Mouse (Mus musculus) stomach, postnatal 0 days (tissue): ENCODE data around the gene Rab8b. TPM values are rescaled to one million over a fixed set of nuclear protein-coding genes. Genes with fewer than 3 reads are reported as not detected.

Source experiments
- ATAC-seq: fragments of 200-750 bp; cut with Nextera tagmentation; 2 replicates; pipeline ENCODE4 v1.8.0; 2017; ENCODE audit not compliant: low FRiP score, low TSS enrichment
- DNase-seq: peaks from one replicate; pipeline ENCODE4 v3.0.0-alpha.2; 2016; ENCODE audit warnings: low spot score
- H3K27ac ChIP-seq: fragments of 300-500 bp; sonication (generic); replicated peaks from 2 replicates; pipeline ENCODE4 v1.5.1; 2014; ENCODE audit warnings: mild to moderate bottlenecking, control low read depth
- H3K27me3 ChIP-seq: fragments of 300-500 bp; sonication (generic); 2 replicates; pipeline ENCODE4 v1.6.1; 2014; ENCODE audit warnings: low read length; ENCODE audit not compliant: control insufficient read depth, insufficient read depth
- H3K36me3 ChIP-seq: fragments of 300-500 bp; sonication (generic); 2 replicates; pipeline ENCODE4 v1.6.1; 2014; ENCODE audit warnings: low read length, mixed read lengths; ENCODE audit not compliant: control insufficient read depth, insufficient read depth
- H3K4me1 ChIP-seq: fragments of 300-500 bp; sonication (generic); replicated peaks from 2 replicates; pipeline ENCODE4 v1.6.1; 2014; ENCODE audit warnings: antibody characterized with exemption; ENCODE audit not compliant: control insufficient read depth, insufficient read depth
- H3K4me2 ChIP-seq: fragments of 300-500 bp; sonication (generic); replicated peaks from 2 replicates; pipeline ENCODE4 v1.6.1; 2014; ENCODE audit warnings: low read depth, mild to moderate bottlenecking, control low read depth, moderate library complexity
- H3K4me3 ChIP-seq: fragments of 300-500 bp; sonication (generic); 2 replicates; pipeline ENCODE4 v1.5.1; 2014; ENCODE audit warnings: low read depth, low read length, control low read depth
- H3K9ac ChIP-seq: fragments of 300-500 bp; sonication (generic); 2 replicates; pipeline ENCODE4 v1.6.1; 2014; ENCODE audit warnings: mild to moderate bottlenecking, low read length, control low read depth, mixed read lengths
- H3K9me3 ChIP-seq: fragments of 300-500 bp; sonication (generic); 2 replicates; pipeline ENCODE4 v1.6.1; 2016; ENCODE audit warnings: low read length; ENCODE audit not compliant: control insufficient read depth
- CTCF ChIP-seq: IDR thresholded peaks from 2 replicates; pipeline ENCODE4 v1.5.1; 2016; ENCODE audit warnings: antibody characterized with exemption, low read depth, mild to moderate bottlenecking, moderate library complexity
- EP300 ChIP-seq: optimal IDR thresholded peaks from 2 replicates; pipeline ENCODE3; 2016; ENCODE audit warnings: antibody characterized with exemption
- WGBS: fragments of 180-500 bp; shearing (Covaris S2); extraction: QIAGEN DNeasy Blood & Tissue Kit; methylation state at CpG from one replicate; pipeline ENCODE4 v1.1.7; 2014; 5-methylcytosine and 5-hydroxymethylcytosine counted together
- polyA plus RNA-seq: library from polyadenylated mRNA; unstranded; fragments of >200 nt; fragmentation: Nextera tagmentation; extraction: Ambion mirVana; gene quantifications from 2 replicates; pipeline ENCODE4 v1.2.1, GENCODE M21; 2015

The Rab8b gene
- polyA plus RNA-seq, 1 experiment from 2014 or later, result 9.4 TPM

DNA sequence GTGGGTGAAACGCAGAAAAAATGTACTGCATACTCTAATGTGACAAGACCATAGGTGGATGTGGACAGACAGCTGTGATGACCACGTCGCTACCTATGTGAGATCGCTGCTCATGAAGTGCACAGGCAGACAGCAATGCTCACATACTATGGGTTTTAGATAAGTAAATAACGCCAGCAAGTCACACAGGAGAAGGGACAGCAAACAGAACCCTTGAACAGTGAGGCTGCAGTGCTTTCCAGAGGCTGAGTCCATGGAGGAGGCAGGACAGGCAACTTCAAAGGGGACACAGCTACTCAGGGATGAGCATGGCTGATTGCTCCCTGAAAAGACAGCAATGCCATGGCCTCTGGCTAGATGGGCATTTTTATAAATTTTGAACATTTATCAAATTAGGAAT is 72.7 kb downstream of the Rab8b start:
- Histone ChIP-seq H3K9ac (no peak overlapping the region), H3K36me3 (peaks cover 6% of the 10 kb centered on the region; the same call in 1 of the 2 replicates), H3K9me3 (no peaks in the 10 kb centered on the region), H3K4me3 (no peak overlapping the region), H3K4me1 (no peaks in the 10 kb centered on the region), H3K4me2 (no peak overlapping the region), H3K27me3 (no peaks in the 10 kb centered on the region), H3K27ac (no peak overlapping the region)
- DNase-seq, result no peak
- WGBS, result 83% methylated on average over 5 of the region's 5 CpGs
- ATAC-seq, result no peak
- no peak for TF ChIP-seq CTCF

DNA sequence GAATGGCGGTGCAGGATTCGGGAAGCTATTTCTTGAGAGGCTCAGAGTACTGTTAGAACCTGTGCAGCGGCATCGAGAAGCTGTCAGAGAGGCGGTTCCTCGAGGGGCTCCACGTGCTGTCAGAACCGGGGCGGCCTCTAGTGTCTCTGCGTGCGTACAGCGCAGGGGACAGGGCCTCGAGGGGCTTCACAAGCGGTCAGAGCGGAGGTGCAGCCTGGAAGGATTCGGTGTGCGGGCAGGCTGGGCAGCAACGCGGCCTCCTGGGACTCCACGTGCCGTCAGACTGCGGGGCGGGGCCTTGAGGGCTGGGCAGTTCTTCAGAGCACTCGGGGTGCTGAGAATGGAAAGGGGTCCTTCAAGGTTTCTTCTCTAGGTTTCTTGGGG is 84.4 kb downstream of the Rab8b start:
- H3K9ac ChIP-seq, result peak overlapping the region; percentile 51
- no peaks in the 10 kb centered on the region for H3K4me1 ChIP-seq
- WGBS, result under 1% methylated on average over 24 of the region's 24 CpGs
- DNase-seq (no peak), ATAC-seq (peak; percentile 63)
- no peaks in the 10 kb centered on the region for H3K36me3 ChIP-seq
- H3K4me3 ChIP-seq, result peak overlapping the region; percentile 60
- no peaks in the 10 kb centered on the region for H3K27me3 ChIP-seq
- no peaks in the 10 kb centered on the region for H3K9me3 ChIP-seq
- TF ChIP-seq CTCF (peak; percentile 44; the same call in 1 of the 2 replicates), EP300 (no peak)
- 0 out of 2 replicates have a peak overlapping the region, but pooled peaks have one; percentile 13 for H3K27ac ChIP-seq
- peak overlapping the region; percentile 92 for H3K4me2 ChIP-seq

DNA sequence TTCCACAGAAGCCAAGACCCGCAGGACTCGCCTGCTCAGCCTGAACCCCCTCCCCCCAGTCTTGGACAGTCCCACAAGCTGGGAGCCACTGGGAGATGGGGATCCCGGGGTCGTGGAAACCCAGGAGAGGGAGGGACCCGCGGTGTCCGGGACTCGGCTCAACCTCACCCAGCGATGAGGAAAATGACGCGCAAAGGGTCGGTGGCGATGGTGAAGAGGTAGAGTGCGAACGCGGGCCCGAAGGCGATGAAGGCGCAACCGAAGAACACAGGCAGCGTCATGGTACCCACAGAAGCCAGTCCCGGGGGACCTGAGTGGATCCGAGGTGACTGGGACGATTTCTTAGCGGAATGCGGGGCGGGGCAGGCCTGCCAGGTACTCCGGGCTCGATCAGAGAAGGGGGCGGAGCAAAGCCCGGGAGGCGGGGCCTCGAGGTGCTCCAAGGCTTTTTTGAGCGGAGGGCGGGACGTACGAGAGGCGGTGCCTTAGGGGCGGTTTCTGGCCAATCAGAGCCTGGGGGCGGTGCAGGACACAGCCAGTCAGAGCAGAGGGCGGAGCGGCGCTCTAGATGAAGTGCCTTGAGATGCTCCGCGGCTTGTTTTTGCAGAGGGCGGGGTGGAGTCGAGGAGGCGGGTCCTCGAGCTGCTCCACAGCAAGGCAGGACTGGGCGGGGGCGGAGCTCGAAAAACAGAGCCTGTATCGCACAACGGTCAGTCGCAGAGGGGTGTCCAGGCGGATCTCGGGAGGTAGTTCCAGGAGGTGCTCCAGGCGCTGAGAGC is 85.0 kb downstream of the Rab8b start, which contains the start of gene Aph1c:
Aph1c (minus strand) TSS at position 409 of the 779 bp plus-strand sequence.
- peak within 1 kb of the TSS; percentile 92 for H3K4me2 ChIP-seq
- H3K4me1 ChIP-seq, result no peaks in the 10 kb centered on the region
- TF ChIP-seq CTCF (no peak), EP300 (no peak)
- peak within 1 kb of the TSS; percentile 30; the same call in 1 of the 2 replicates for H3K27ac ChIP-seq
- ATAC-seq (peak; percentile 100), DNase-seq (peak; percentile 99)
- no peaks in the 10 kb centered on the region for H3K36me3 ChIP-seq
- peak within 1 kb of the TSS; percentile 60 for H3K4me3 ChIP-seq
- WGBS, result under 1% methylated on average over 58 of the region's 58 CpGs
- H3K27me3 ChIP-seq, result no peaks in the 10 kb centered on the region
- H3K9ac ChIP-seq, result peak within 1 kb of the TSS; percentile 62
- no peaks in the 10 kb centered on the region for H3K9me3 ChIP-seq

DNA sequence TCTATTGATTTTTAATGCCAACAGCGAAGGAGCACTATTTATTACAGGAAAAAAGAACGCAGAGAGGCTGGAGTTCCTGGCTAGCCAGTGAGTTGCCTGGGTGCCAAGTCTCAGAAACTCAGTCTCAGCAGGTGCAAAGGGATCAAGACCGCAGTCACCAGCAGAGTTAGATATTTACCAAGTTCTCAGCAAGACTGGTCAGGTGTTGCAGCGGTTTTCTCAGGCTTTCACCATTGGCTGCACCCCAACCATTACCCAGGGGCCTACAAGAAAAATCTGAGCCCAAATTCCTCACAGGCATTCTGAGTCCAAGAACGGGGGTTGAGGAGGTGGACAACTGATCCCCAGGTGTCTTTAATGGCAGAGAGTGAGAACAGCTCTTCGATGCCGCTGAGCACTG is 85.6 kb downstream of the Rab8b start:
- Histone ChIP-seq H3K36me3 (no peaks in the 10 kb centered on the region), H3K9me3 (no peaks in the 10 kb centered on the region), H3K4me2 (peak overlapping the region; percentile 92), H3K4me1 (no peaks in the 10 kb centered on the region), H3K27me3 (no peaks in the 10 kb centered on the region), H3K4me3 (peak overlapping the region; percentile 60), H3K27ac (no peak overlapping the region; the same call in 1 of the 2 replicates), H3K9ac (no peak overlapping the region)
- 27% methylated on average over 7 of the region's 7 CpGs for WGBS
- DNase-seq (no peak), ATAC-seq (no peak)
- TF ChIP-seq EP300, result no peak

DNA sequence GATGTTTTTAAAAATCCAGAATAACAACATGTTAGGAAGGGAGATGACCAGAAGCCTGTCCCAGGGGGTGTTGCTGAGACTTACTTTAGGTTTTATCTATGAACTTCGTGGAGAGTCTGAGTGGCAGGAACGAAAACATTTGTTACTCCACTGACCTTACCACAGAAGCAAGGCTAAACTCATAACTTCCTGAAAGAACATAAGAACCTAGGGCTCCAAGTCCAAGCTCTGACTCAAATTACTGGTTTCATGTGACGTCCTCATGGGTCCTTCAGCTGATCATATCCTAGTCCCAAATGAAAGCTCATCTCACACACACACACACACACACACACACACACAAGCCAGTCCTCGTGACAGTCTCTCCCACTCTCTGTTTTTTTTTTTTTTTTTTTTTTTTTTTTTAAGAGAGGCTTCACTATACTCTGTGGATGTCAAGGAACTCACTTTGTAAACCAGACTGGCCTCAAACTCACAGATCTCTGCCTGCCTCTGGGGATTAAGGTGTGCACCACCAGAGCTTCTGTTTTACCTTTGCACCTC is 87.0 kb downstream of the Rab8b start:
- Histone ChIP-seq H3K9me3 (no peaks in the 10 kb centered on the region), H3K9ac (no peak overlapping the region), H3K4me1 (no peaks in the 10 kb centered on the region), H3K4me2 (no peak overlapping the region), H3K27me3 (no peaks in the 10 kb centered on the region), H3K4me3 (no peak overlapping the region), H3K36me3 (no peaks in the 10 kb centered on the region), H3K27ac (no peak overlapping the region)
- 67% methylated on average over 4 of the region's 4 CpGs for WGBS
- DNase-seq, result no peak
- TF ChIP-seq EP300 (no peak), CTCF (no peak)
- ATAC-seq, result no peak

DNA sequence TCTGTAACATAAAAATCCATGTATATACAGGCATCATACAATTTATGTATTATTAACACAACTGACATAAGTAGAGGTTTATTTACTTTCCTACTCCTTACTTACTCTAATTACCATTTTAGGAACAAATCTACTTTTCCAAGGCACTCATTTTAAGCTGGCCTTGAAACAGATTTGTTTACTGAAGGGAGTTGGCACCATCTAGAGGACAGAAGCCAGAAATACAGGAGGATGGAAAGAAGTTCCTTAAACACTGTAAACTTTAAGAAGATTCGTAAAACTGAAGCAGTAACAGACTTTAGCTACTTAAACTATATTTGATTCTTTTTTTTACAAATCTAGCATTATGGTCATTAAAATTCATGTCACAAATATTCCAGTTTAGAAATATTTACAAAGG is 93.5 kb downstream of the Rab8b start:
- H3K27ac ChIP-seq, result no peak overlapping the region
- no peak overlapping the region for H3K4me2 ChIP-seq
- no peak for ATAC-seq
- DNase-seq, result no peak
- H3K9me3 ChIP-seq, result no peaks in the 10 kb centered on the region
- H3K4me1 ChIP-seq, result no peaks in the 10 kb centered on the region
- H3K9ac ChIP-seq, result no peak overlapping the region
- H3K36me3 ChIP-seq, result no peaks in the 10 kb centered on the region
- no peak overlapping the region for H3K4me3 ChIP-seq
- H3K27me3 ChIP-seq, result no peaks in the 10 kb centered on the region
- WGBS, result 36% methylated on average over 1 of the region's 1 CpGs
- no peak for TF ChIP-seq EP300
- TF ChIP-seq CTCF, result peak; percentile 93
